Mouse (Mus musculus): Measurements from ENCODE around the gene Slc22a14.

DNA sequence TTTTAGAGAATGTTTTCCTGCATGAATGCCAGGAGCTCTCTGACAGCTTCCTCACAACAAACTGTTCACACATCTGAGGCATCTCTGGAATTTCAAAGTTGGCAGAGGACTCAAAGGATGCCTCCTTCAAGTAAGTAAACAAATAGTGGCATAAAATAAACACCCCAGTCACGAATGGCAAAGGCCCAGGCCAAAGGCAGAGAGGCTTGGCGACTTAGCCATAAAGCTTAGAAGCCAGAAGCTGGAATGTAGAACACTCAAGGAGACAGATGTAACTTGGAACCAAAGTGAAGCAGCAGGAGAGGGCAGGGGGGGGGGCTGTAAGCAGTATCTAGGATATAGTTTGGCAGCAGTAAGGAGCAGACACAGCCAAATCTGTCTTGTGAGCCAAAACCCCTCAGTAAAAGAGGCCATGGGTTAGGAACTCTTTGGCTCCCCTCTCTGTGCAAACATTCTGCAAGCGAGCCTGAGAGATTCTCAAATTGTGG lies 184.1 kb downstream of the Slc22a14 start:
- TF ChIP-seq POLR2A (IDR thresholded peaks at IDR 0.05; ENCODE audit: borderline replicate concordance, insufficient read depth, low read length) (no peak), CTCF (IDR thresholded peaks at IDR 0.05; ENCODE audit: borderline replicate concordance, insufficient read depth, low read depth, low read length) (no peak)

Measured in cerebellum, adult 2 months (tissue).